Mouse (Mus musculus) heart, postnatal 0 days (tissue): Measurements from ENCODE around the gene Ccdc74a.

Experiments used
- CTCF ChIP-seq: IDR thresholded peaks from 2 replicates; pipeline ENCODE4 v1.5.1; 2016; ENCODE audit warnings: antibody characterized with exemption, control low read depth, low read depth
- EP300 ChIP-seq: IDR thresholded peaks from 2 replicates; pipeline ENCODE4 v1.6.1; 2016; ENCODE audit warnings: antibody characterized with exemption, low read depth

- no peak for TF ChIP-seq EP300
- TF ChIP-seq CTCF = no peak
Measured at GRCm38 (mm10) chr16:17616212-17616611, 30.1 kb upstream of the Ccdc74a start.
